Mouse (Mus musculus) lung, postnatal 0 days (tissue): ENCODE results near the gene Epsti1.

Experiments
- CTCF ChIP-seq: IDR thresholded peaks from 2 replicates; pipeline ENCODE4 v1.5.1; 2016; ENCODE audit warnings: antibody characterized with exemption, mild to moderate bottlenecking
- EP300 ChIP-seq: IDR thresholded peaks from 2 replicates; pipeline ENCODE4 v1.6.1; 2016; ENCODE audit warnings: antibody characterized with exemption, mild to moderate bottlenecking, control low read depth

DNA sequence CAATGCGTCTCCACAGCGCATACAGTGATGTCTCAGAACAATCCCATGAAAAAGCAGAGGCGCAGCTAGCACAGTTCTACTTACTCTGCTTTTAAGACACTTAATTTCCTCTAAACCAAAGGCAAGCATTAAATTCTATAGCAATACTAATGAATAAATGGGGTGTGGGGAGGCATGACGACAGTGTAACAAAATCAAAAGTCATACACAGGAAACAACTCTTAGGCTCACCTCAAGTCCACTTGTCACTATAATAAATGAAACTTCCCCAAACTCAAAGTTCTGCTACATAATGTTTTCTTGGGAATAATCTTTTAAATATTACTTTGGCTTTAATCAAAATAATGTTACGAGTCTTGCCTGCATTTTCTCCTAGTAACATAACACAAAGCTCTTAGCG lies 39.5 kb upstream of the Epsti1 start:
- TF ChIP-seq CTCF (no peak), EP300 (no peak)
